Mouse (Mus musculus) gastrocnemius, adult 8-10 months (tissue): ENCODE measurements around the gene Mlec. TPM values are rescaled to one million over a fixed set of nuclear protein-coding genes. Genes with fewer than 3 reads are reported as not detected.

Source experiments
- DNase-seq, 2 experiments: peaks; one replicate each; pipeline ENCODE4 v3.0.0; 2022; ENCODE audit warnings: low spot score in 2 of 2
- total RNA-seq, 4 experiments: library from RNA; stranded (reverse); gene quantifications; 2 replicates each; pipeline ENCODE4 v1.2.4; 2022

The Mlec gene
- 100 to 1,000 TPM; 140 to 220 (median 197) TPM for total RNA-seq

GRCm38 (mm10) chr5:115158040-115158983, at the start of gene Mlec:
Gene Mlec, minus strand, starts transcription at chr5:115158179.
- DNase-seq, result peak; percentile 97 to 98

- DNase-seq, result no peak
Observed at GRCm38 (mm10) chr5:115207244-115207643, 49.3 kb upstream of the Mlec start.

GRCm38 (mm10) chr5:115204562-115205311, 46.8 kb upstream of the Mlec start:
- DNase-seq, result peak in 1 of 2 experiments; percentile 32

GRCm38 (mm10) chr5:115203735-115204561, 46.0 kb upstream of the Mlec start:
- peak in 1 of 2 experiments; percentile 32 for DNase-seq

DNA sequence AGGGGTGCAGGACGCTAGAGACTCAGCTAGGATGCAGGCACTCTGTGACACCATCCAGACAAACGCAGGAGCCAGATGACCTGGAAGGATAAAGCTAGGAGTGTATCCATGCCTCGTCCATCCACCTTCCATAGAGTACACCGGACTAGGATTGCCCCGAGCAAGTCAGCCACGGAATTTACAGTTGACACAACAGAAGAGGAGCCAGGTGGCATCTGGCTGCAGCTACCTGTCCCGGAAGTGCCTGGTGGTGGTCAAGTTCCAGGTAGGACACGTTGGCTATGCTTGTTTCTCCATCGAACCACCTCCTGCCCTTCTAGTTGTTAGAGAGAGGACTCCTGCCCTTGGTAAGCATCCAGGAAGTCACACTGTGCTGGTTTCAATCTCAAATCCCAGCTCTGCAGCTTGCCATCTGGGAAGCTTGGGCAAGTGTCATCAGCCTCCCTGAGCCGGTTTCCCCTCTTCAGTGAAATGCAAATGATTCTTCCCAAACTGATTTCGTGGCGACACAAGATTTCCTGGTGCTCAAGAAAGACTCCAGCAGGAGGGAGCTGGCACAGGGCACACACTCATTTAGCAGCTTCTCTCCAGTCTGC, 36.7 kb upstream of the Mlec start:
- no peak for DNase-seq

DNA sequence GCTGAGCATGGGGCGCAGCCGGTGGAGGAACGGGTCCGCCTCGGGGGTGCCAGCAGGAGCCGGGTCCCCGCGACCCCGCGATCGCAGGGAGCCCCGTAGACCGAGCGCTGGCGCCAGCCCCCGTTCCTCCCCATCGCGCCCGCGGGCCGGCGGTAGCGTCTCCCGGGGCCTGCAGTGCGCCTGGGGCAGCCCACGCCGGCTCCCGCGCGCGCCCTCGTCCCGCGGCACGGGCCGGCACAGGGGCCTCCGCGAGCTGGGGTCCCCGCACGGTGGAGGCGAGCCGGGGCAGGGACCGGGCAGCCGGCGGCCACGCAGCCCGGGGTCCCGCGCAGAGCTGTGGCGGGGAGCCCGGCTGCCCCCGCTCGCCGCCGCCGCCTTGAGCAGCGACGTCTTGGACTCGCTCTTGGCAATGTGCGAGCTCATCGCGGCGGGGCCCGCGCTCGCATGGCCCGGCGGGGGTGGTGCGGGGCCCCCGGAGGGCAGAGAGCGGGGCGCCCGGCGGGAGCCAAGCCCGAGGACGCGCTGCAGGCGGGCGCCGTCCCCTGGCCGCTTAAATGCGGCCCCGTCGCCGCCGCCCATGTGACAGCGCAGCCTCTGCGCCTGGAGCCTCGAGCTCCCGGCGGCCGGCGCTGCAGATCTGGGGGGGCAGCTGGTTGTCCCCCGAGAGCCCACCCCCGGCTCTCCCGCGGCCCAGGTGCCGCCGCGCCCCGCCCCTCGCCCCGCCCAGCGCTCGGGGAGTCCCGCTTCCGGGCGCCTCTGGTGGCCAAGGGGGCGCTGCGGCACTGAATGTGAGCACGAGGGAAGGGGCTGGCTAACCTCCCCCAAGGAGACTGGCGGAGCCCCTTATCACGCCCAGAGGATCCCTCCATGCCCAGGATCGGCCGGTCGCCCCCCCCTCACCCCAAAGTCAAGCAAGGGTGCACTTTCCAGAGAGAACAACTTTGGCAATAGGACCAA, 36.0 kb upstream of the Mlec start, which contains the start of gene Cabp1:
Cabp1 (minus strand) TSS at position 713 of the 957 bp plus-strand sequence.
- no peak for DNase-seq

GRCm38 (mm10) chr5:115193226-115193625, 35.2 kb upstream of the Mlec start:
- DNase-seq, result peak; percentile 41 to 66

DNA sequence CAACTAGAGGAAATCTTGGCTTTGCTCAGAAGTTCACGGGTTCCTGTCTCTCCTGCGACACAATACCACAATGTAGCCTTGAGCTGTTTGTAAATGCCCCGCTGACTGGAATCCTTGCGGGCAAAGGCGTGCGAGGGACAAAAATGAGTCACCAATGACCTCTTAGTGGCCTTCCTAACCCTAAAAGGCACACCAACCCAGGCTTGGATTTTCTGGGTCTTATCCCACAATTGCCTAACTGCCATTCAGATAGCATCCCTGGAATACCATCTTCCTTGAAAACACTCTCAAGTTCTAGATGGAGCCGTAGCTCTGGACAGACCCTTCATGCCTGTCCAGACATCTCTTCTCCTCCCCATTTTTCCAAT, 34.8 kb upstream of the Mlec start:
- DNase-seq, result no peak

GRCm38 (mm10) chr5:115191880-115192827, 34.2 kb upstream of the Mlec start:
- no peak for DNase-seq

DNA sequence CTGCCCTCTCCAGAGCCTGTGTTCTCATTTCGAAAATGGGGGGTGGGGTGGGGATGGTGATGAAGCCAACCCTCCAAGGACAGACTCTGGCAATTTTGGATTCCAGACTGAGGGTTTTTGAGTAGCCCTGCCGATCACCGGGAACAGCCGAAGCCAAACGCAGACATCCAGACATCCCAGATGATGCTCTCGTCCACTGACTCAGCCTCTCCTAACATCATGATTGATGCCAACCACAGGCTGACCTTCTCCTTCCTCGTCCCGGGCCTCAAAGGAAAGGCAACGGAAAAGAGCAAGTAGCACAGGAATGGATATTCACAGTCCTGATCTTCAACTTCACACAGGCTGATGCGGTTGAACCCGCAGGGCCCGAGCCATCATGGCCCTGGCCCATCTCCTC, 32.1 kb upstream of the Mlec start:
- no peak for DNase-seq

DNA sequence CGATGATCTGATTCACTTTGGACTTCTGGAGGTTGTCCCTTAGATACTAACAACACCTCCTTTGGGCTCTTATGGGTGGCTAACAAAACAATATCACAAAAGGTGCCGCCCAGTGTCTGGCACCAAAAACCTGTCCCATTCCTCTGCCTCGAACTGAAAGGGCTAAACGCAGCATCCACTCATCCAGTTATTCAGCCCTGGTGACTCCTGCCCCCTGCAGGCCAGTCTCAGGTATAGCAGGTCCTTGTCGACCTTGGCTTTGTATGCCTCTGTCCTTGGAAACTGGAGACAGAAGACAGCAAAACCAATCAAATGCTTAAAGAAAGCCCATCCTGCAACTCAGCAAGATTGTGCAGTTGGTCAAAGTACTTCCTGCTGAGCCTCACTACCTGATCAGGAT, 30.8 kb upstream of the Mlec start:
- DNase-seq, result no peak

DNA sequence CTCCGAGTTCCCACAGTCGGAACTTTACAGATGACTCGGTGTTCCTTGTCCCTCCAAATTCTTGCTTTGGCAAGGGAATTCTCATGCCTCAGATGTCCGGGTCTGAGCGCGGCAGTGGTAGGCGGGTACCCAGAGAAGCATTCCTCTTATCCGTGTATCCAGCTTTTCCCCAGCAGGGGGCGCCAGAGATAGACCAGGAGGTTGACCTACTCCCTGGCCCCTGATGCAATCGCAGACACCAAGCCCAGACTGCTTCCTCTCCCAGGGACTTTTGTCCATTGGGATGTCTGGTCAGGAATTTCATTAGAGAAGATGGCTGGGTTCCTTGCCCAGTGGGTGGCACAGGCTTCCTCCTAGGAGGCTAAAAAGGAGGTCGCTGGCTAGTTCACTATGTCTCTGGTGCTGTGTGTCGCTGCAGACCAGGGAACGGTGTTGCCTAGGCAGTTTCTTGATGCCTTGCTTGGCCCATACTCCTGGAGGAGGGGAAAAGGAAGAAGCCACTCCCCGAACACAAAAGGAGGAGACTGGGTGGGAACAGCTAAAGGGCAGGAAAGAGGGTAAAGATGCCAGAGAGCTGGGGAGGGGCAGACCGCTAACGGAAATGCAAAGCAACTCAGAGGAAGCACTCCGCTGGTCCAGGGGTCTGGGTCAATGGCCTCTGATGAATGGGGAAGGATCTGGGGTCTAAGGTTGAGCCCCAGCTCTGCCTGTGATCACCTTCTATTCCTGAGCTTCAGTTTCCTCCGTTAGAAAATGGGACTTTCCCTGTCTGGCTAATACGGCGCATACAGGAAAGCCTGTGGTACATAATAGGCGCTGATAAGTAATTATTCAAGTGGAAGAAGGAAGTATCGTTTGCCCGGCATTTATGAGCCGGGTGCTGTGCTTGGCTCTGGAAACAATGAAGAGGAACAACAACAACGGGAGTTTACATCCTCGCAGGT, 29.5 kb upstream of the Mlec start:
- DNase-seq, result peak; percentile 91

GRCm38 (mm10) chr5:115186371-115187073, 28.5 kb upstream of the Mlec start:
- DNase-seq, result no peak

GRCm38 (mm10) chr5:115184726-115185125, 26.7 kb upstream of the Mlec start:
- DNase-seq, result peak in 1 of 2 experiments; percentile 29

DNA sequence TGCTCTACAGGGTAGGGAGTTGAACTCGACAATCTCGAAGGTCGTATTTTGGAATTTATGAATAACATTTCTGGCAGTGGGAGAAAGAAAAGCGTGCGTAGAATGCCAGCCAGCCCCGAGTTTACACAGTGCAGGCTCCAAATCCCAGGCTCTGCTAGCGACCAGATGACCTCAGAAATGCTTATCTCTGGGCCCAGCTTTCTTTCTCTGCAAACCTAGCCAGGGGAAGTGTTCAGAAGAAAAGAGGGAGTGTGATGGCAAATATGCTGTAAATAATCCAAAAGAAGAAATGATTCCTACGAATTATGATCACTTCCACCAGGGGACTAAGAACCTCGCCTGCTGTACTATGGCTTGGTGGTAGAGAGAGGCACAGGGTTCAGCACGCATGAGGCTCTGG, 25.5 kb upstream of the Mlec start:
- no peak for DNase-seq

DNA sequence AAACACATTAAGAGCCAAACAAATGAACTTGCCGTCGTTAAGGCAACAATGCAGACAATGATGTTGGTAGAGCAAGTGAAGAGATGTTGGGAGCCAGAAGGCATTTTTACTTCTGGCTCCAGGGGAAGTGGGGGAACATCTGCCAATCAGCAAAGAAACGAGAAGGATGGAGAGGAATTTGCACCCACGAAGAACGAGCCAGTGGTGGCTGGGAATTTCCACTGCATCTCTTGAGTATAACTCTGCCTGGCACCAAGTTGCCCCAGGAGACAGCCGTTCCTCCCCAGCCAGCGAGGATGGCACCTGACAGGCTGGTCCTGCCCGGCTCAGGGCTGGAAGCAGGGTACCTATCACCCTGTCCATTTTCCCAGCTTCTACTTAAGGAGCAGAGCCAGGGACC, 24.9 kb upstream of the Mlec start:
- DNase-seq, result no peak
